ENCODE assay signal across 14 mouse cellular contexts in genomic region chr4:52365866-52366265, GRCm38 (mm10).
DNase-seq lines count a peak whose midpoint lies in the region.
"Had no signal": no experiment of that assay in that cellular context is flagged by ENCODE, and none has a peak within 500 bp of the region (broad histone marks: within the 10 kb centered on the region; RNA-seq: fewer than 3 reads in every experiment).

No protein-coding gene starts in this region.

- DNase-seq in layer of hippocampus, adult 9-10 months (ENCODE audit: low spot score): peak; percentile 32
- no peak for DNase-seq in layer of hippocampus, postnatal 25 days (ENCODE audit: extremely low spot score in 1 of 2, low spot score in 1 of 2)
- peak; percentile 43 for DNase-seq in fat pad, adult 2 months (ENCODE audit: extremely low read depth, low read depth, low spot score)
- peak; percentile 22 for DNase-seq in telencephalon, adult 2 months (ENCODE audit: low read depth, low spot score)
- DNase-seq in ovary, adult 18-20 months (ENCODE audit: low spot score): no peak
- no peak for DNase-seq in kidney, postnatal 25 days
- DNase-seq: adrenal gland, adult 2 months; adrenal gland, postnatal 10 days; adrenal gland, postnatal 25 days; cerebellum, adult 11-12 months; cerebellum, adult 2 months; cerebellum, adult 9-10 months; cerebellum, postnatal 10 days; cerebellum, postnatal 25 days had no signal

Comparison
In these comparisons a context has a peak if more than half of its experiments do, and no peak if none do; other contexts are left out.
1. DNase-seq: peak in layer of hippocampus, adult 9-10 months (single experiment), fat pad, adult 2 months (single experiment) and telencephalon, adult 2 months (single experiment); none in layer of hippocampus, postnatal 25 days (0 of 2), ovary, adult 18-20 months (single experiment) and kidney, postnatal 25 days (0 of 2).